8 mouse cellular contexts compared by ENCODE assay signal in the genomic region with DNA sequence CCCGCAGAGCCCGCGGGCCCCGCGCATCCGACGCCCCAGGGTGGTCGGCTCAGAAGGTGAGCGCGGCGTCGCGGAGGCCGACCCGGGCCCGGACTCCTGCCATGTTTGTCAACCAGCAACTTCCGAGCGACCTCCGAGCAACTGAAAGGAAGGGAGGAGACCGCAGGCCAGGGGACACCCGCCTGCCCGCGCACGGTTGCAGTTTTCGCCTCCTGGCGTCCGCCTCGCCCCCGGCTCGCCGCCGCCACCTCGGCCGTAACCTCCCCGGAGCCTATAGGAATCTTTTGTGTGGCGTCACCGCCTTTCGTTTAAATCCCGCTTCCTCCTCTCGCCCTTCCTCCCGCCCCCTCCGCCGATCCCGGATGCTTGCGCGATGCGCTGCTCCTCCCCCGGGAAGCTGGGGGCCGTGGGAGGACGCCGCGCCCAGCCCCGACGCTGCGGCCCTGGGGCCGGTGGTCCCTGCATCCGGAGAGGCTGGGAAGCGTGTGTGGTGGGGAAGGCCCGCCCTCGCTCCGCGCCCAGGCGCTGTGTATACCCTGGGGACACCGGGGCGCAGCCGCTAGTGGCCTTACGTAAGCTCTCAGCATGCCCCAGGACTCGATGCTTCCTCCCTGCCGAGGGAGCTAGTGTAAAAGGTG. TPM values are rescaled to one million over a fixed set of nuclear protein-coding genes. Genes with fewer than 3 reads are reported as not detected.
DNase-seq lines count a peak whose midpoint lies in the region; ATAC-seq and TF ChIP-seq lines count a peak whose summit lies in the region.

A gene (minus strand): TSS at position 285 of the 638 bp plus-strand sequence.
A gene (plus strand): TSS at position 446 of the 638 bp plus-strand sequence.

- peak within 1 kb of the TSS; percentile 53 for H3K4me3 ChIP-seq in C2C12 (ENCODE audit: insufficient read depth, poor library complexity, severe bottlenecking)
- H3K4me3 ChIP-seq in erythroblast, embryonic 14.5 days (replicated peaks): peak within 1 kb of the TSS; percentile 94
- H3K4me3 ChIP-seq in heart, embryonic 12.5 days: peak within 1 kb of the TSS; percentile 69
- H3K4me3 ChIP-seq in kidney, postnatal 0 days (replicated peaks; ENCODE audit: low read depth, low read length): peak within 1 kb of the TSS; percentile 65
- H3K4me3 ChIP-seq in liver, embryonic 12.5 days: peak within 1 kb of the TSS; percentile 94
- H3K4me3 ChIP-seq in stomach, embryonic 15.5 days (replicated peaks): peak within 1 kb of the TSS; percentile 61

- peaks cover 69% of the 10 kb centered on the region for H3K4me1 ChIP-seq in erythroblast, embryonic 14.5 days (ENCODE audit: control insufficient read depth)
- H3K4me1 ChIP-seq in heart, embryonic 12.5 days (replicated peaks): peaks cover 39% of the 10 kb centered on the region
- peaks cover 10% of the 10 kb centered on the region for H3K4me1 ChIP-seq in kidney, postnatal 0 days (replicated peaks; ENCODE audit: insufficient read depth, low read length)
- peaks cover 80% of the 10 kb centered on the region for H3K4me1 ChIP-seq in liver, embryonic 12.5 days
- peaks cover 29% of the 10 kb centered on the region for H3K4me1 ChIP-seq in stomach, embryonic 15.5 days

- H3K27ac ChIP-seq in heart, embryonic 12.5 days (ENCODE audit: poor library complexity, severe bottlenecking): peak within 1 kb of the TSS; percentile 98
- peak within 1 kb of the TSS; percentile 97 for H3K27ac ChIP-seq in kidney, postnatal 0 days
- H3K27ac ChIP-seq in liver, embryonic 12.5 days: peak within 1 kb of the TSS; percentile 99
- H3K27ac ChIP-seq in stomach, embryonic 15.5 days: peak within 1 kb of the TSS; percentile 98

- H3K9ac ChIP-seq in heart, embryonic 12.5 days: peak within 1 kb of the TSS; percentile 91
- H3K9ac ChIP-seq in kidney, postnatal 0 days (ENCODE audit: low read depth, low read length): peak within 1 kb of the TSS; percentile 87
- H3K9ac ChIP-seq in liver, embryonic 12.5 days: peak within 1 kb of the TSS; percentile 98
- H3K9ac ChIP-seq in stomach, embryonic 15.5 days: peak within 1 kb of the TSS; percentile 51

- peaks cover 34% of the 10 kb centered on the region for H3K79me3 ChIP-seq in C2C12 (ENCODE audit: low read depth)

- peak; percentile 92 for TF ChIP-seq POLR2A in brain, embryonic 14.5 days (IDR thresholded peaks at IDR 0.05; ENCODE audit: borderline replicate concordance, extremely low read depth, insufficient read depth, insufficient read length, poor library complexity, severe bottlenecking)

- peaks cover 19% of the 10 kb centered on the region for H3K36me3 ChIP-seq in C2C12 (ENCODE audit: control insufficient read depth, insufficient read depth)
- peaks cover 55% of the 10 kb centered on the region for H3K36me3 ChIP-seq in erythroblast, embryonic 14.5 days (ENCODE audit: control insufficient read depth)
- peaks cover 10% of the 10 kb centered on the region for H3K36me3 ChIP-seq in heart, embryonic 12.5 days
- H3K36me3 ChIP-seq in kidney, postnatal 0 days (ENCODE audit: insufficient read depth, low read length): no peaks in the 10 kb centered on the region
- peaks cover 35% of the 10 kb centered on the region for H3K36me3 ChIP-seq in liver, embryonic 12.5 days
- peaks cover 6% of the 10 kb centered on the region; the same call in 1 of the 2 replicates for H3K36me3 ChIP-seq in stomach, embryonic 15.5 days

- peak; percentile 81 for ATAC-seq in heart, embryonic 12.5 days (ENCODE audit: insufficient number of reproducible peaks, low FRiP score)
- peak; percentile 73 for ATAC-seq in kidney, postnatal 0 days (replicated peaks; ENCODE audit: low FRiP score, low read depth)
- peak; percentile 61 for ATAC-seq in liver, embryonic 12.5 days
- peak; percentile 75 for ATAC-seq in stomach, embryonic 15.5 days (ENCODE audit: insufficient read depth, low FRiP score, low read depth)

- H3K27me3 ChIP-seq in C2C12 (ENCODE audit: control insufficient read depth, insufficient read depth, insufficient read length): no peaks in the 10 kb centered on the region
- H3K27me3 ChIP-seq in erythroblast, embryonic 14.5 days (ENCODE audit: control insufficient read depth): no peaks in the 10 kb centered on the region
- no peaks in the 10 kb centered on the region for H3K27me3 ChIP-seq in heart, embryonic 12.5 days (replicated peaks)
- H3K27me3 ChIP-seq in kidney, postnatal 0 days (ENCODE audit: insufficient read depth, low read length): no peaks in the 10 kb centered on the region
- H3K27me3 ChIP-seq in liver, embryonic 12.5 days (replicated peaks): no peaks in the 10 kb centered on the region
- H3K27me3 ChIP-seq in stomach, embryonic 15.5 days (replicated peaks): no peaks in the 10 kb centered on the region

- no peaks in the 10 kb centered on the region; the same call in 1 of the 2 replicates for H3K9me3 ChIP-seq in erythroblast, embryonic 14.5 days (ENCODE audit: control insufficient read depth, low read length)
- H3K9me3 ChIP-seq in heart, embryonic 12.5 days (replicated peaks): no peaks in the 10 kb centered on the region
- H3K9me3 ChIP-seq in kidney, postnatal 0 days (replicated peaks; ENCODE audit: low read length): no peaks in the 10 kb centered on the region
- no peaks in the 10 kb centered on the region for H3K9me3 ChIP-seq in liver, embryonic 12.5 days (replicated peaks)
- no peaks in the 10 kb centered on the region for H3K9me3 ChIP-seq in stomach, embryonic 15.5 days

- peaks cover 44% of the 10 kb centered on the region for H3K79me2 ChIP-seq in C2C12 (ENCODE audit: control insufficient read depth, insufficient read depth)

- TF ChIP-seq CTCF in C2C12 (IDR thresholded peaks at IDR 0.05; ENCODE audit: control insufficient read depth, insufficient read depth, insufficient read length): no peak
- no peak for TF ChIP-seq CTCF in brain, embryonic 14.5 days (IDR thresholded peaks at IDR 0.05; ENCODE audit: borderline replicate concordance, extremely low read depth, insufficient read depth, insufficient read length)
- TF ChIP-seq CTCF in kidney, postnatal 0 days (IDR thresholded peaks at IDR 0.05; ENCODE audit: low read depth): peak; percentile 32; the same call in 1 of the 2 replicates

- H3ac ChIP-seq in C2C12 (ENCODE audit: control insufficient read depth, insufficient read length, low read depth): peak within 1 kb of the TSS; percentile 90

- under 1% methylated on average over 69 of the region's 69 CpGs for WGBS in heart, embryonic 12.5 days
- under 1% methylated on average over 69 of the region's 69 CpGs for WGBS in kidney, postnatal 0 days
- 1% methylated on average over 63 of the region's 69 CpGs for WGBS in liver, embryonic 12.5 days (ENCODE audit: insufficient replicate concordance)
- WGBS in stomach, embryonic 15.5 days: under 1% methylated on average over 69 of the region's 69 CpGs

- peak; percentile 96 for DNase-seq in brain, embryonic 14.5 days (ENCODE audit: low read depth)
- peak; percentile 96 for DNase-seq in kidney, postnatal 0 days (ENCODE audit: low spot score)
- DNase-seq in natural killer cell, adult 2 months (ENCODE audit: low spot score in 2 of 2): peak; percentile 39 to 77

- peak within 1 kb of the TSS; percentile 91 for H3K4me2 ChIP-seq in heart, embryonic 12.5 days
- peak within 1 kb of the TSS; percentile 91 for H3K4me2 ChIP-seq in kidney, postnatal 0 days (ENCODE audit: low read length)
- H3K4me2 ChIP-seq in liver, embryonic 12.5 days: peak within 1 kb of the TSS; percentile 96
- peak within 1 kb of the TSS; percentile 90 for H3K4me2 ChIP-seq in stomach, embryonic 15.5 days

TF ChIP-seq in C2C12, 6 proteins besides CTCF, POLR2A, EP300 and RAD21:
- TF ChIP-seq MAX (IDR thresholded peaks at IDR 0.05) (no peak), USF1 (IDR thresholded peaks at IDR 0.05; ENCODE audit: low read depth) (no peak), MYOG (IDR thresholded peaks at IDR 0.05; ENCODE audit: control insufficient read depth, extremely low read depth, insufficient read length) (no peak), FOSL1 (IDR thresholded peaks at IDR 0.05; ENCODE audit: insufficient read depth, low read length, poor library complexity, severe bottlenecking) (no peak), CEBPB (IDR thresholded peaks at IDR 0.05; ENCODE audit: low read depth) (no peak), MYOD1 (IDR thresholded peaks at IDR 0.05; ENCODE audit: control insufficient read depth, insufficient read length, low read depth) (no peak)

RNA-seq across cellular contexts. Expression of the first gene that starts in this region (rescaled TPM):
- 31.5 TPM for polyA plus RNA-seq in C2C12 (2012; fragmentation: generic; extraction: Trizol)
- polyA plus RNA-seq in brain, embryonic 14.5 days (2012; rRNA removed): 23.7 and 28.0 TPM in 2 replicates
- 14.7 and 14.8 TPM in 2 replicates for polyA plus RNA-seq in erythroblast, embryonic 14.5 days (2012)
- 21.2 and 22.6 TPM in 2 replicates for polyA plus RNA-seq in heart, embryonic 12.5 days (2016; fragmentation: Nextera tagmentation; extraction: Ambion mirVana)
- polyA plus RNA-seq in kidney, postnatal 0 days (2015; fragmentation: Nextera tagmentation; extraction: Ambion mirVana): 10.0 and 12.8 TPM in 2 replicates
- 21.7 and 23.1 TPM in 2 replicates for polyA plus RNA-seq in liver, embryonic 12.5 days (2016; fragmentation: Nextera tagmentation; extraction: Ambion mirVana)
- polyA plus RNA-seq in stomach, embryonic 15.5 days (2015; fragmentation: Nextera tagmentation; extraction: Ambion mirVana): 14.2 and 14.3 TPM in 2 replicates

RNA-seq across cellular contexts. Expression of the second gene that starts in this region (rescaled TPM):
- polyA plus RNA-seq in C2C12 (2012; fragmentation: generic; extraction: Trizol): 74.5 TPM
- 19.9 and 26.3 TPM in 2 replicates for polyA plus RNA-seq in brain, embryonic 14.5 days (2012; rRNA removed)
- polyA plus RNA-seq in erythroblast, embryonic 14.5 days (2012): 0.54 and 1.1 TPM in 2 replicates
- 101 and 107 TPM in 2 replicates for polyA plus RNA-seq in heart, embryonic 12.5 days (2016; fragmentation: Nextera tagmentation; extraction: Ambion mirVana)
- 109 and 111 TPM in 2 replicates for polyA plus RNA-seq in kidney, postnatal 0 days (2015; fragmentation: Nextera tagmentation; extraction: Ambion mirVana)
- 71.4 and 76.5 TPM in 2 replicates for polyA plus RNA-seq in liver, embryonic 12.5 days (2016; fragmentation: Nextera tagmentation; extraction: Ambion mirVana)
- 107 and 123 TPM in 2 replicates for polyA plus RNA-seq in stomach, embryonic 15.5 days (2015; fragmentation: Nextera tagmentation; extraction: Ambion mirVana)

Comparison
In these comparisons a context has a peak if more than half of its experiments do, and no peak if none do; other contexts are left out.
1. Peak in every context shown above with its lines: DNase-seq, ATAC-seq, H3K4me3 ChIP-seq and H3K27ac ChIP-seq.